Mouse (Mus musculus) MN1 (cell line): ENCODE results near the gene Dlg3.

Source experiments
- DNase-seq: peaks from one replicate; pipeline ENCODE4 v3.0.0-alpha.2; 2016; ENCODE audit warnings: low spot score

Gene Dlg3

GRCm38 (mm10) chrX:100767181-100767884 is at the start of gene Dlg3:
Gene Dlg3, plus strand, starts transcription at chrX:100767722.
- peak; percentile 51 for DNase-seq

- peak; percentile 18 for DNase-seq
These were observed 38.6 kb upstream of the Dlg3 start for GRCm38 (mm10) chrX:100728947-100729346.

GRCm38 (mm10) chrX:100729665-100730188 is 37.8 kb upstream of the Dlg3 start, which contains the start of gene Gdpd2:
Gene Gdpd2, plus strand, starts transcription at chrX:100729873.
- peak; percentile 7 for DNase-seq

- DNase-seq: no peak
These were observed 37.3 kb upstream of the Dlg3 start for GRCm38 (mm10) chrX:100730266-100730665.

- no peak for DNase-seq
These were observed 33.2 kb upstream of the Dlg3 start for GRCm38 (mm10) chrX:100734359-100734758.

GRCm38 (mm10) chrX:100738918-100739317 is 28.6 kb upstream of the Dlg3 start:
- DNase-seq: peak; percentile 42

GRCm38 (mm10) chrX:100739443-100739842 is 28.1 kb upstream of the Dlg3 start:
- DNase-seq: no peak

- no peak for DNase-seq
These were observed 26.7 kb upstream of the Dlg3 start for GRCm38 (mm10) chrX:100740785-100741184.

GRCm38 (mm10) chrX:100741940-100742339 is 25.6 kb upstream of the Dlg3 start:
- DNase-seq: peak; percentile 9

- DNase-seq: no peak
These were observed 1.7 kb upstream of the Dlg3 start for GRCm38 (mm10) chrX:100765855-100766254.

- DNase-seq: no peak
These were observed 534 bp downstream of the Dlg3 start for GRCm38 (mm10) chrX:100767885-100768626.

GRCm38 (mm10) chrX:100769281-100769680 is 1.8 kb downstream of the Dlg3 start:
- no peak for DNase-seq

GRCm38 (mm10) chrX:100774341-100774811 is 6.9 kb downstream of the Dlg3 start:
- DNase-seq: peak; percentile 40

- no peak for DNase-seq
These were observed 7.9 kb downstream of the Dlg3 start for GRCm38 (mm10) chrX:100775405-100775804.

GRCm38 (mm10) chrX:100776494-100776893 is 9.0 kb downstream of the Dlg3 start:
- DNase-seq: peak; percentile 46

GRCm38 (mm10) chrX:100776985-100777654 is 9.6 kb downstream of the Dlg3 start:
- peak; percentile 47 for DNase-seq

- no peak for DNase-seq
These were observed 10.2 kb downstream of the Dlg3 start for GRCm38 (mm10) chrX:100777655-100778234.

- no peak for DNase-seq
These were observed 10.9 kb downstream of the Dlg3 start for GRCm38 (mm10) chrX:100778397-100778796.

GRCm38 (mm10) chrX:100789322-100789721 is 21.8 kb downstream of the Dlg3 start:
- DNase-seq: no peak

- peak; percentile 10 for DNase-seq
These were observed 28.7 kb downstream of the Dlg3 start for GRCm38 (mm10) chrX:100796041-100796740.

- no peak for DNase-seq
These were observed 29.2 kb downstream of the Dlg3 start for GRCm38 (mm10) chrX:100796741-100797090.
